Mouse (Mus musculus): ENCODE data around the gene Olfr1353. TPM values are rescaled to one million over a fixed set of nuclear protein-coding genes. Genes with fewer than 3 reads are reported as not detected.
"Not testable (repeated sequence)": the region's sequence is repeated elsewhere in the genome, so short reads cannot be mapped to it uniquely, and the experiment has no call there.

The Olfr1353 gene
- polyA plus RNA-seq (2016; fragmentation: Nextera tagmentation; extraction: Ambion mirVana), result not detected in 2 replicates

GRCm38 (mm10) chr10:78963009-78963408 lies at the start of gene Olfr1353:
Olfr1353 (plus strand) TSS chr10:78963309.
- not testable (repeated sequence) for H3K9me3 ChIP-seq; H3K4me3 ChIP-seq; H3K9ac ChIP-seq; ATAC-seq (ENCODE audit: insufficient number of reproducible peaks, insufficient read depth, low FRiP score, low TSS enrichment); H3K4me2 ChIP-seq (replicated peaks); H3K27me3 ChIP-seq; H3K27ac ChIP-seq; H3K36me3 ChIP-seq; H3K4me1 ChIP-seq

- not testable (repeated sequence) for H3K9ac ChIP-seq; ATAC-seq (ENCODE audit: insufficient number of reproducible peaks, insufficient read depth, low FRiP score, low TSS enrichment); H3K9me3 ChIP-seq; H3K4me2 ChIP-seq (replicated peaks); H3K4me1 ChIP-seq; H3K36me3 ChIP-seq; H3K4me3 ChIP-seq; H3K27me3 ChIP-seq; H3K27ac ChIP-seq
- WGBS, result 78% methylated on average over 1 of the region's 1 CpGs
Observed at GRCm38 (mm10) chr10:78950336-78950735, 12.8 kb upstream of the Olfr1353 start, which contains the start of gene Olfr8. Olfr8 (plus strand) TSS chr10:78950636.

DNA sequence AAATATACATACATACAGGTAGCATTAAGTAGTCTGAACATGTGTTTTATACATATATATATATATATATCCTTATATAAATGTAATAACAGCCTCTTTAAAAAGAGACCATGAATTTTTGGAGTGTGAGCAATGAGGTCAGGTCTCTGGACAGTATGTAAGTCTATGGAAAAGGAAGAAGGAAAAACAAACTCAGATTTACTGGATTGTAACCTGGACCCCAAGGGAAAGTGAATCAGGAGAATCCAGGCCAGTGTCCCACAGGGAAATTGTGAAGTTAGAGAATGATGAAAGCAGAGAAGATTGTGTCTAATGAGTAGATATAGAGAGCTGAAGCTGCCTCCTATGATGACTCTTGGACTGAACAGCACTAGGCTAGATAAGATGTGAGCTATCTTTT lies 17.6 kb downstream of the Olfr1353 start, which contains the start of gene Olfr1352:
Gene Olfr1352 (plus strand): TSS at position 301 of the 400 bp plus-strand sequence.
- no peak within 1 kb of the TSS for H3K4me2 ChIP-seq (replicated peaks)
- no peak for ATAC-seq (ENCODE audit: insufficient number of reproducible peaks, insufficient read depth, low FRiP score, low TSS enrichment)
- no peaks in the 10 kb centered on the region for H3K36me3 ChIP-seq
- no peaks in the 10 kb centered on the region for H3K9me3 ChIP-seq
- no peak within 1 kb of the TSS for H3K4me3 ChIP-seq
- no peaks in the 10 kb centered on the region for H3K27me3 ChIP-seq
- H3K4me1 ChIP-seq, result no peaks in the 10 kb centered on the region
- H3K9ac ChIP-seq, result no peak within 1 kb of the TSS
- H3K27ac ChIP-seq, result no peak within 1 kb of the TSS

GRCm38 (mm10) chr10:79012172-79012571 lies 49.1 kb downstream of the Olfr1353 start, which contains the start of gene Olfr1351:
Olfr1351 (plus strand) TSS chr10:79012472.
- ATAC-seq (ENCODE audit: insufficient number of reproducible peaks, insufficient read depth, low FRiP score, low TSS enrichment), result no peak
- Histone ChIP-seq H3K27me3 (no peaks in the 10 kb centered on the region), H3K9me3 (no peaks in the 10 kb centered on the region), H3K4me3 (no peak within 1 kb of the TSS), H3K27ac (no peak within 1 kb of the TSS), H3K9ac (no peak within 1 kb of the TSS), H3K4me1 (no peaks in the 10 kb centered on the region), H3K4me2 (replicated peaks) (no peak within 1 kb of the TSS), H3K36me3 (no peaks in the 10 kb centered on the region)
- 44% methylated on average over 1 of the region's 1 CpGs for WGBS

Other genes starting within 250 kb of the Olfr1353 start
- gene Casp14, start 245.0 kb upstream of the Olfr1353 start, polyA plus RNA-seq (2016; fragmentation: Nextera tagmentation; extraction: Ambion mirVana), result not detected in 2 replicates
- 0.22 TPM in 1 of 2 replicates, not detected in the other for gene Ccdc105, start 210.2 kb upstream of the Olfr1353 start, polyA plus RNA-seq (2016; fragmentation: Nextera tagmentation; extraction: Ambion mirVana)
- 2.1 TPM in 2 replicates for gene Slc1a6, start 182.8 kb upstream of the Olfr1353 start, polyA plus RNA-seq (2016; fragmentation: Nextera tagmentation; extraction: Ambion mirVana)
- gene Olfr1356, start 111.1 kb upstream of the Olfr1353 start, polyA plus RNA-seq (2016; fragmentation: Nextera tagmentation; extraction: Ambion mirVana), result not detected in 2 replicates
- gene Olfr1355, start 87.8 kb upstream of the Olfr1353 start, polyA plus RNA-seq (2016; fragmentation: Nextera tagmentation; extraction: Ambion mirVana), result not detected in 2 replicates
- not detected in 2 replicates for gene Olfr1354, start 50.1 kb upstream of the Olfr1353 start, polyA plus RNA-seq (2016; fragmentation: Nextera tagmentation; extraction: Ambion mirVana)
- gene Olfr8, start 12.7 kb upstream of the Olfr1353 start, polyA plus RNA-seq (2016; fragmentation: Nextera tagmentation; extraction: Ambion mirVana), result not detected in 2 replicates
- not detected in 2 replicates for gene Olfr1352, start 17.7 kb downstream of the Olfr1353 start, polyA plus RNA-seq (2016; fragmentation: Nextera tagmentation; extraction: Ambion mirVana)
- not detected in 2 replicates for gene Olfr1351, start 49.2 kb downstream of the Olfr1353 start, polyA plus RNA-seq (2016; fragmentation: Nextera tagmentation; extraction: Ambion mirVana)
- gene Olfr57, start 65.4 kb downstream of the Olfr1353 start, polyA plus RNA-seq (2016; fragmentation: Nextera tagmentation; extraction: Ambion mirVana), result 0.14 TPM in 1 of 2 replicates, not detected in the other
- 45.3 and 48.9 TPM in 2 replicates for gene 2610008E11Rik, start 134.3 kb downstream of the Olfr1353 start, polyA plus RNA-seq (2016; fragmentation: Nextera tagmentation; extraction: Ambion mirVana)
- gene Vmn2r80, start 185.5 kb downstream of the Olfr1353 start, polyA plus RNA-seq (2016; fragmentation: Nextera tagmentation; extraction: Ambion mirVana), result not detected in 2 replicates

Data from embryonic facial prominence, embryonic 12.5 days (tissue).